Mouse (Mus musculus) splenic B cell, adult 2 months (primary cell): Measurements from ENCODE around the gene Fbxl17.

Source experiments
- DNase-seq: peaks from one replicate; pipeline ENCODE4 v3.0.0-alpha.2; 2011; ENCODE audit warnings: low read depth, low spot score
- H3K27me3 ChIP-seq: 2 replicates; pipeline ENCODE4 v1.6.1; 2012; ENCODE audit warnings: mild to moderate bottlenecking, low read length, moderate library complexity, mixed read lengths; ENCODE audit not compliant: control insufficient read depth, poor library complexity, insufficient read depth, severe bottlenecking
- H3K36me3 ChIP-seq: 2 replicates; pipeline ENCODE4 v1.6.1; 2012; ENCODE audit warnings: mild to moderate bottlenecking, low read length, moderate library complexity, mixed read lengths; ENCODE audit not compliant: control insufficient read depth, poor library complexity, insufficient read depth, severe bottlenecking

The Fbxl17 gene

GRCm38 (mm10) chr17:63046401-63046800 is 453.4 kb downstream of the Fbxl17 start:
- DNase-seq, result no peak
- Histone ChIP-seq H3K27me3 (no peaks in the 10 kb centered on the region), H3K36me3 (no peaks in the 10 kb centered on the region)

GRCm38 (mm10) chr17:63045297-63045696 is 454.5 kb downstream of the Fbxl17 start:
- H3K36me3 ChIP-seq, result no peaks in the 10 kb centered on the region
- no peaks in the 10 kb centered on the region for H3K27me3 ChIP-seq
- no peak for DNase-seq

- H3K27me3 ChIP-seq, result no peaks in the 10 kb centered on the region
- peak; percentile 20 for DNase-seq
These were observed 456.7 kb downstream of the Fbxl17 start for GRCm38 (mm10) chr17:63043046-63043675.

GRCm38 (mm10) chr17:63037562-63037961 is 462.3 kb downstream of the Fbxl17 start:
- DNase-seq, result no peak
- no peaks in the 10 kb centered on the region for H3K27me3 ChIP-seq
- H3K36me3 ChIP-seq, result no peaks in the 10 kb centered on the region

More at GRCm38 (mm10) chr17:63043046-63043675, 456.7 kb downstream of the Fbxl17 start:
- H3K36me3 ChIP-seq, result no peaks in the 10 kb centered on the region

DNA sequence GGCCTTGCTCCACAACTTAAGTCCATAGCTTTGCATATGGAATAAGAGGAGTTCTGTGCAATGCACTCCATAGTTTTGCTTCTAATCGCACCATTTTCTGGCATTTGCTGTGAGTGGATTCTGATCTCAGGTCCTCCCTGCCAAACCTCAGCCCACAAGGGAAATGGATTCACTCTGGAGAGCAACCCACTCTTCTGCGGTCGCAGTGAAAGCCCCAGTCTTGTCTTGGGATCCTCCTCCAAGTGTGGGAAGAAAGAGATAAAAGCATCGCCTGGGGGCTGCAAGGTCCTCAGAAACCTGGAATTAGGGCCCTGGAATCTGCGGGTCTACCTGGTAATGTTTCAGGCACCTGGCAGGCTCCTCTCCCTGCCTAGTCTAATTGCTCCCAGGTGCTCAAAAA is 466.7 kb downstream of the Fbxl17 start:
- H3K27me3 ChIP-seq, result no peaks in the 10 kb centered on the region
- DNase-seq, result no peak
- no peaks in the 10 kb centered on the region for H3K36me3 ChIP-seq

- no peak for DNase-seq
- H3K36me3 ChIP-seq, result no peaks in the 10 kb centered on the region
- H3K27me3 ChIP-seq, result no peaks in the 10 kb centered on the region
These were observed 470.7 kb downstream of the Fbxl17 start for GRCm38 (mm10) chr17:63029105-63029504.

- DNase-seq, result no peak
- Histone ChIP-seq H3K36me3 (no peaks in the 10 kb centered on the region), H3K27me3 (no peaks in the 10 kb centered on the region)
These were observed 474.6 kb downstream of the Fbxl17 start for GRCm38 (mm10) chr17:63025238-63025637.

DNA sequence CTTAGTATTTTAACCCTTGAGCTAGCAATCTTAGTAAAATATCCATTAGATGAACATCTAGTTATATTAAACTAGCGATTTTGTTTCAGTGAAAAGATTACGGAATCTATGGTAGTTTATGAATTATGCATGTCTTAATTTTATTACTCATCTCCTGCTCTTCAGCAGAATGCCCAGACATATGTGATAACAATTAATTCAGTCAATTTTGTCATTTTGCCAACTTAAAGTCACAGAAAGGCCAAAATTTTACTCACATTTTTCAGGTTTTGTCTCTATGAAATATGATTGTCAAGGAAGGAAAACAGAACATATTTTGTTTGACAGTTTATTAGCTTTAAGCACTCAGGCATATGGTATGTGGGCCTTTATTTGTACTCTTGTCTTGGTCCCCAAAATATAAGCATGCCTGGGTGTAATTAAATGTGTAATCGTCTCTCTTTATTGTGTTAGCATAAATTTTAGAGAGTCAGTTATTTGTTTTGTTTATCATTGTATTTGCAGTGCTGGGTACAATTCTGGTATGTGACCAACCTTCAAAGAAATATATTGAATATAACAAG is 482.1 kb downstream of the Fbxl17 start:
- no peaks in the 10 kb centered on the region; the same call in 1 of the 2 replicates for H3K27me3 ChIP-seq
- DNase-seq, result no peak

GRCm38 (mm10) chr17:63012571-63012923 is 487.3 kb downstream of the Fbxl17 start:
- Histone ChIP-seq H3K36me3 (no peaks in the 10 kb centered on the region), H3K27me3 (no peaks in the 10 kb centered on the region; the same call in 1 of the 2 replicates)
- DNase-seq, result no peak

More for the DNA sequence above, 482.1 kb downstream of the Fbxl17 start:
- no peaks in the 10 kb centered on the region for H3K36me3 ChIP-seq

DNA sequence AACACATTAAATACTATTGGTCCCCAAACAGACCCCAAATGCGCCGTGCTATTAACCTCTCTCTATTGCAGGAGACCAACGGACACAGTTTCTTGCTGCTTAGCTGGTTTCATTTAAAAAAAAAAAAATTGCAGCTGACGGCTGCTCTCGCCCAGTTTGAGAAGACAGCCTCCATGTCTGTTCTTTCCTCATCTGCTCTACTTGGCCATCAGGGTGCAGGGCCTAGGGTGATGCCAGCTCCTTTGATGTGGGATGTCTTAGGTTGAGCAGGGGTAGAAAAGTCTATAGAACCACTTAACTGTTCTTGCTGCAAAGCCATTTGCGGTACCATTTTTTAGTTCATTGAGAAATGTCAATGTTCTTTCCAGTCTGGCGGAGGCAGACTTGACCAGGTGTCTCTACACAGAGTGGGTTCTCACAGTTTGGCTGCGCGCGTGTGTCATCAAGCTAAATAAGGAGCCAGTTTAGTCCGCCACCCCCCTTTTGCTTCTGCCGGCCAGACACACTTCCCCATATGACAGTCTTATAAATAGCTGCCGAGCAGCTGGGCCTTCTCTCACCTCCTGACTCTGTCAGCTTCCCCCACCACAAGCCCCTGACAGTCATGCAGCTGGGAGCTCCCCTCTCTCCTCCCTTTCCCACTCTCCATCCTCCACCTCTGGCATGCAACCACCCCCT is 487.8 kb downstream of the Fbxl17 start:
- no peaks in the 10 kb centered on the region; the same call in 1 of the 2 replicates for H3K27me3 ChIP-seq
- peak; percentile 75 for DNase-seq
- no peaks in the 10 kb centered on the region for H3K36me3 ChIP-seq

DNA sequence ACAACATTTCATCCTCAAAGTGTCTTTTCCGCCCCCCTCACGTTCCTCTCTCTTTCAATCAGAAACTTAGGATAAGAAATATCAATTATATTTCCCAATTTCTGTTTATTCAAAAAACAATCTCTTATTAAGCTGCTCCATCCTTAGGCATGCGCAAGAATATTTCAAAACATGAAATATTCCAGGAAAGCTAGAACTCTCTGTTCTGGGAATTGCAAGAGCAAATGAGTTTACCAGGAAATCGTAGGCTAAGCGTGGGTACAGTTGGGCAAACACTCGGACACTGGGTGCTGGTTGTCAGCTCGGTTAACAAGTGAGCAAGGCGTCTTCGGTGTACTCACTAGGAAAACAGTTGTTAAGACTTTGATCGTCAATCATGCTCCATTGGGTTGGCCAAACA is 489.0 kb downstream of the Fbxl17 start:
- Histone ChIP-seq H3K36me3 (no peaks in the 10 kb centered on the region), H3K27me3 (no peaks in the 10 kb centered on the region; the same call in 1 of the 2 replicates)
- DNase-seq, result no peak

DNA sequence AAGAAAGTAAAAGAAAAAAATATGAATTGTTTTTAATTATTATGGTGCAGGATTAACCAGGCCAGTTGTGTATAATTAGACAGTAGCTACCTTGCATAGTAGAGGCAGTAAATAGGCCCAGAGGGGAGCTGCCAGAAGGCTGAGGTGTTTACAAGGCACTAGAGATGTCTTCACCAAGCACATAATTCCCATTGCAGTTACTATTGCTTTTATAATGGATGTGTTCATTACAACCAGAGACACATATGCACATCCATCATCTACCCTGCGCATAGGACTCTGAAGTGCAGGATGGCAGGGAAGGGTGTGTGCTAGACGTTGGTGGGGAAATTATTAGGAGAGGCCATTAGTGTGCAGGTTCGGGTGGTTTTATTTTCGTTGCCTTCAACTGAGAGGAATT is 491.0 kb downstream of the Fbxl17 start:
- H3K36me3 ChIP-seq, result no peaks in the 10 kb centered on the region
- no peak for DNase-seq
- H3K27me3 ChIP-seq, result no peaks in the 10 kb centered on the region

DNA sequence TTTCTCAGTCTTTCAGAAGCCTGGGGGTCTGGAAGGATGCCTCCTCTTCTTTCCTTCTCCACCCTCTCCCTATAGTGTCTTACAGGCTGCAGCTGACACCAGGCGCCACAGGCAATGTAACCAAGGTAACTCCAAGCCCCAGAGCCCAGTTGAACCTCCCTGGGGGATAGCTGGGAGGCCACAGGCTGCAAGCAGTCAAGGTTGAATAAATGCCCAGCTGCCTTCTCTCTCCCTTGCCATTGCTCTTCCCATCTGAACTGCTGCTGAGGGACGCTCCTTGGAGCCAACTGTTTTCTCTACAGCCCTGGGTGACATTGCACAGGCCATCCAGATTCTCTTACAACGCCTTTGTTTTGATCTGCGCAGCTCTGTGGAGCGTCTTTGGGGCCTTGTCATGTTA is 491.5 kb downstream of the Fbxl17 start:
- no peaks in the 10 kb centered on the region for H3K27me3 ChIP-seq
- no peaks in the 10 kb centered on the region for H3K36me3 ChIP-seq
- peak; percentile 48 for DNase-seq

- no peaks in the 10 kb centered on the region for H3K36me3 ChIP-seq
These were observed 491.9 kb downstream of the Fbxl17 start for GRCm38 (mm10) chr17:63007876-63008275.

More at GRCm38 (mm10) chr17:63007876-63008275, 491.9 kb downstream of the Fbxl17 start:
- peak; percentile 35 for DNase-seq
- no peaks in the 10 kb centered on the region for H3K27me3 ChIP-seq
